Mouse (Mus musculus): ENCODE results near the gene Mslnl. TPM values are rescaled to one million over a fixed set of nuclear protein-coding genes. Genes with fewer than 3 reads are reported as not detected.

The Mslnl gene
- polyA plus RNA-seq, 1 experiment from 2014 or later: 2.0 TPM

DNA sequence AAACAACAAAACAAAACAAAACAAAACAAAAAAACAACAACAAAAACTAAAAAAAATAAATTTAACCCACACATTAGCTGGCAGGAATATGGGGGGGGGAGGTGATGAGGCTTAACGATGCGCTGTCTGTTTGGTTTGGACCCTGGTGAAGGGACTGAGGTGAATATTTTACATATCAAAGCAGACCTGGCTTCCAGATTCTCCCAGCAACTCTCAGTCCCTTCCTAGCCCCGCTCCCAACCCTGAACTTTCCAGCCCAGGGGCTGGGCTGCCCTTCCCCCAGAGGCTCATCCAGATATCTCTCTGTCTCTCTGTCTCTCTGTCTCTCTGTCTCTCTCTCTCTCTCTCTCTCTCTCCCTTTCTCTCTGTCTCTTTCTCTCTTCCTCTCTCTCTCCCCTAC lies 26.7 kb downstream of the Mslnl start:
- Histone ChIP-seq H3K9ac (ENCODE audit: low read depth, low read length) (no peak overlapping the region), H3K4me2 (ENCODE audit: low read depth, low read length) (no peak overlapping the region), H3K36me3 (ENCODE audit: control insufficient read depth, insufficient read depth, low read length) (no peaks in the 10 kb centered on the region), H3K9me3 (ENCODE audit: control insufficient read depth, low read length) (no peaks in the 10 kb centered on the region), H3K27ac (replicated peaks; ENCODE audit: low read depth, low read length) (no peak overlapping the region), H3K4me3 (ENCODE audit: low read depth, low read length) (no peak overlapping the region), H3K4me1 (ENCODE audit: control insufficient read depth, insufficient read depth, low read length) (no peaks in the 10 kb centered on the region), H3K27me3 (replicated peaks; ENCODE audit: control insufficient read depth, insufficient read depth, low read length) (no peaks in the 10 kb centered on the region)
- ATAC-seq (ENCODE audit: low read depth) (no peak), DNase-seq (ENCODE audit: low spot score) (no peak)
- 38% methylated on average over 3 of the region's 3 CpGs for WGBS

DNA sequence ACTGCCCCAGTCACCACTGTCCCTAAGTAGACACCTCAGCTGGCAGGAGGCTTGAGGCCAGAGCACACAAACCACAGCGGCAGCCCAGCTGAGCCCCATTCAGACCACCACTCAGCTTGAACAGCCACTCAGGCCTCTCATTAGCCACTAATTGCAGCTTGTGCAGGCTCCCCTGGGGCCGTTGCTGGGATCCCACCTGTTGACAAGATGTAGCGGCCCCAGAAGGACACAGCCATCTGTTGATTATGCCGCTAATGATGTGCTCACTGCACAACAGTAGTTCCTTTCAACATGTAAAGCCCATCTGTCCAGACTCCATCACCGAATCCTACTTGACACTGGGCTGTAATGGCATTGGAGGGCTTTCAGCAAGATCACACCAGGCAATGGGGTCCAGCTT lies 30.0 kb downstream of the Mslnl start:
- Histone ChIP-seq H3K4me1 (ENCODE audit: control insufficient read depth, insufficient read depth, low read length) (no peaks in the 10 kb centered on the region), H3K36me3 (ENCODE audit: control insufficient read depth, insufficient read depth, low read length) (no peaks in the 10 kb centered on the region), H3K4me2 (ENCODE audit: low read depth, low read length) (no peak overlapping the region), H3K4me3 (ENCODE audit: low read depth, low read length) (no peak overlapping the region), H3K27ac (replicated peaks; ENCODE audit: low read depth, low read length) (no peak overlapping the region), H3K27me3 (replicated peaks; ENCODE audit: control insufficient read depth, insufficient read depth, low read length) (no peaks in the 10 kb centered on the region), H3K9me3 (ENCODE audit: control insufficient read depth, low read length) (no peaks in the 10 kb centered on the region), H3K9ac (ENCODE audit: low read depth, low read length) (no peak overlapping the region)
- WGBS: 35% methylated on average over 4 of the region's 5 CpGs
- ATAC-seq (ENCODE audit: low read depth): peak; percentile 72
- peak; percentile 86 for DNase-seq (ENCODE audit: low spot score)

DNA sequence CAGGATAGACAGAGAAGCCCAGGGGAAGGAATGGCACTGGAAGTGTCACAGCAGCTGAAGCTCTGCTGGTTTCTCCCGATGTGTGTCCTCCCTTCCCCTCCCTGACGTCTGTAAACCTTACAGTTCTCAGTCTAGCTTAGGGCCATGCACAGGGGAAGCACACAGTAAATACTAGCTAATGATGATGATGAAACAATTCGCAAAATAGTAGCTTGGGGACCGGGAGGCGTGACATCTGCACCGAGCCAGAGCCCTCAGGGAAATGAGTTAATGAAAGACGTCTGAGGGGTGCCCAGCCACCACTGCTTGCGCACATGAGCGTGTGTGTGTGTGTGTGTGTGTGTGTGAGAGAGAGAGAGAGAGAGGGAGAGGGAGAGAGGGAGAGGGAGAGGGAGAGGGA lies 33.5 kb downstream of the Mslnl start:
- H3K4me1 ChIP-seq (ENCODE audit: control insufficient read depth, insufficient read depth, low read length): 0 out of 2 replicates have a peak, but pooled peaks cover 3% of the 10 kb centered on the region
- H3K27ac ChIP-seq (replicated peaks; ENCODE audit: low read depth, low read length): no peak overlapping the region
- peak; percentile 39 for DNase-seq (ENCODE audit: low spot score)
- no peak overlapping the region for H3K4me3 ChIP-seq (ENCODE audit: low read depth, low read length)
- ATAC-seq (ENCODE audit: low read depth): 0 out of 2 replicates have a peak, but pooled peaks have one; percentile 10
- no peaks in the 10 kb centered on the region for H3K36me3 ChIP-seq (ENCODE audit: control insufficient read depth, insufficient read depth, low read length)
- no peak overlapping the region for H3K4me2 ChIP-seq (ENCODE audit: low read depth, low read length)
- H3K9me3 ChIP-seq (ENCODE audit: control insufficient read depth, low read length): no peaks in the 10 kb centered on the region
- WGBS: 38% methylated on average over 9 of the region's 9 CpGs
- H3K27me3 ChIP-seq (replicated peaks; ENCODE audit: control insufficient read depth, insufficient read depth, low read length): no peaks in the 10 kb centered on the region
- H3K9ac ChIP-seq (ENCODE audit: low read depth, low read length): no peak overlapping the region

DNA sequence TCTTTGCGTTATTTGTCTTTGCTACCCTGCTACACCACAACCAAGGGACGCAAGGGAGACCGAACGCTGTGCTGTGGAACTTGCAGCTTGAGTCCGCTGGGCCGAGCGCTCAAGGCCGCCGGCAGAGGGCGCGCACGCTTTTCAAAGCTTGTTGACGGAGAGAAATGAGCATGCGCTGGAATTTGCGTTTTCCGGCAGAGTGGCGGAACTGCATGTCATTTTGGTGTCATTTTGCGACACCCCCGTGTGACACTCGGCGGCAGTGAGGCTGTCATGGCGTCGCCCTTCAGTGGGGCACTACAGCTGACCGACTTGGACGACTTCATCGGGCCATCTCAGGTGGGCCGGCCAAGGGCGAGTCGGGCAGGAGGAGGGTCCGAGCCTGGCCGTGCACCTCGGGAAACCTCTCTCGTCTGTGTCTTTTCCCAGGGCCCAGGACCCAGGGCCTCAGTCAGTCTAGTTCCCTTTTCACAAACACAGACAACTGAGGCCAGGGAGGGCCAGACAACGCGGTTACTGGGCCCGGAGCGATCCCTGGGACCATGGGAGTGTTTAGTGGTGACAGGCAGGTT lies 37.8 kb downstream of the Mslnl start, which contains the start of gene Narfl:
Narfl (plus strand) TSS at position 228 of the 572 bp plus-strand sequence.
- 0 out of 2 replicates have a peak, but pooled peaks cover 5% of the 10 kb centered on the region for H3K36me3 ChIP-seq (ENCODE audit: control insufficient read depth, insufficient read depth, low read length)
- under 1% methylated on average over 36 of the region's 37 CpGs for WGBS
- peak within 1 kb of the TSS; percentile 87 for H3K9ac ChIP-seq (ENCODE audit: low read depth, low read length)
- 0 out of 2 replicates have a peak, but pooled peaks cover 3% of the 10 kb centered on the region for H3K4me1 ChIP-seq (ENCODE audit: control insufficient read depth, insufficient read depth, low read length)
- DNase-seq (ENCODE audit: low spot score) (peak; percentile 98), ATAC-seq (ENCODE audit: low read depth) (peak; percentile 89)
- no peak within 1 kb of the TSS for H3K27ac ChIP-seq (replicated peaks; ENCODE audit: low read depth, low read length)
- H3K4me3 ChIP-seq (ENCODE audit: low read depth, low read length): peak within 1 kb of the TSS; percentile 73
- peak within 1 kb of the TSS; percentile 89 for H3K4me2 ChIP-seq (ENCODE audit: low read depth, low read length)
- H3K27me3 ChIP-seq (replicated peaks; ENCODE audit: control insufficient read depth, insufficient read depth, low read length): no peaks in the 10 kb centered on the region
- no peaks in the 10 kb centered on the region for H3K9me3 ChIP-seq (ENCODE audit: control insufficient read depth, low read length)

DNA sequence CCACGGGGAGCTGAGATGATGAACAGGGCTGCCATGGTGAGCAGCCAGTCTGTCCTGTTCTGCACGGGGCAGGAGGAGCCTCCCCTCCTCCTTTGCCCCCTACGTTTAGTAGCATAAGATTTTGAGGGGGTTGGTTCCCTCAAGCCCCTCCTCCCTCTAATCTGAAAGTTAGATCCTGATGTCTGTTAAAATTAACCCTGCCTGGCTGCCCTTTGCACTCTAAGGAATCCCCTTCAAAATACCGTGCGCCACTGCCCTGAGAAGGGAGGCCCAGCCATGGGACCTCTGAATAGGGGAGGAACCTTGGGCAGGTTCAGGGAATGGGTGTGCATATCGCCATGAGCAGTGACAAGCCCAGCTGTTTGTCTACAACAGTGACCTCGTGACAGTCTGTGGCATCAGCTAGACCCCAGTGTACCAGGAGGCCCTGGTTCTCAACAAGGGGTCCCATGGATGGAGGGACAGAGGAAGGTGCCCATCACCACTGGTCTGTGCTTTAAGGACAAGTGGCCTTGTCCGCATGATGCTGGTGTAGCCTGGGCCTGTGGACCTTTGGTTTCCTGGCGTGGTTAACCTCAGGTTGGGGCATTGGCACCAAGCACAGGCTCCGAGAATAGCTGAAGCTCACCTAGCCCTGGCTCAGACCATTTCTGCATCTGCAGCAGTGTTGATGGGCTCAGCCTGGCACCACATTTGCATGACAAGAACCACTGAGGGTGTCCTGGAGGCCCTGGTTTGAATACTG lies 39.6 kb downstream of the Mslnl start:
- Histone ChIP-seq H3K4me3 (ENCODE audit: low read depth, low read length) (no peak overlapping the region), H3K27ac (replicated peaks; ENCODE audit: low read depth, low read length) (no peak overlapping the region), H3K4me2 (ENCODE audit: low read depth, low read length) (no peak overlapping the region), H3K36me3 (ENCODE audit: control insufficient read depth, insufficient read depth, low read length) (peaks cover 15% of the 10 kb centered on the region), H3K4me1 (ENCODE audit: control insufficient read depth, insufficient read depth, low read length) (0 out of 2 replicates have a peak, but pooled peaks cover 3% of the 10 kb centered on the region), H3K9me3 (ENCODE audit: control insufficient read depth, low read length) (no peaks in the 10 kb centered on the region), H3K27me3 (replicated peaks; ENCODE audit: control insufficient read depth, insufficient read depth, low read length) (no peaks in the 10 kb centered on the region), H3K9ac (ENCODE audit: low read depth, low read length) (no peak overlapping the region)
- 76% methylated on average over 10 of the region's 10 CpGs for whole genome bisulfite sequencing
- no peak for ATAC-seq (ENCODE audit: low read depth)
- no peak for DNase-seq (ENCODE audit: low spot score)

DNA sequence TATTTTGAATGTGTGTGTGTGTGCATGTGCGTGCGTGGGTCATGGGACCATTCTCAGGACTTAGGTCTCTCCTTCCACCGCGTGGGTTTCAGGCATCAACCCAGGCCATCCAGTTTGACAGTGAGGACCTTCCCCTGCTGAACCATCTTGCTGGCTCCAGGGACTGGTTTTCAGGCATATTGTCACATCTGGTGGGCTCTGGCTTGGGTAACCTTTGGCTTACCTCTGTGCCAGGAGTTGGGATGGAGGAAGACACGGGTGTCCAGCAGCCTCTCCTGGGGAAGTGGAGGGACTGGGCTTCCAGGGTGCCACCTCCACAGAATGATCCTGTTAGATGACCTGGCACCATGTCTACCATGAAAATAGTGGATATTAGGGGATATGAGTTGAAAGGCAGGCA lies 42.1 kb downstream of the Mslnl start:
- H3K4me3 ChIP-seq (ENCODE audit: low read depth, low read length): no peak overlapping the region
- ATAC-seq (ENCODE audit: low read depth): no peak
- WGBS: 90% methylated on average over 5 of the region's 5 CpGs
- no peak overlapping the region for H3K27ac ChIP-seq (replicated peaks; ENCODE audit: low read depth, low read length)
- H3K4me2 ChIP-seq (ENCODE audit: low read depth, low read length): no peak overlapping the region
- peaks cover 38% of the 10 kb centered on the region for H3K36me3 ChIP-seq (ENCODE audit: control insufficient read depth, insufficient read depth, low read length)
- no peak overlapping the region for H3K9ac ChIP-seq (ENCODE audit: low read depth, low read length)
- H3K4me1 ChIP-seq (ENCODE audit: control insufficient read depth, insufficient read depth, low read length): 0 out of 2 replicates have a peak, but pooled peaks cover 3% of the 10 kb centered on the region
- H3K27me3 ChIP-seq (replicated peaks; ENCODE audit: control insufficient read depth, insufficient read depth, low read length): no peaks in the 10 kb centered on the region
- no peak for DNase-seq (ENCODE audit: low spot score)
- no peaks in the 10 kb centered on the region for H3K9me3 ChIP-seq (ENCODE audit: control insufficient read depth, low read length)

DNA sequence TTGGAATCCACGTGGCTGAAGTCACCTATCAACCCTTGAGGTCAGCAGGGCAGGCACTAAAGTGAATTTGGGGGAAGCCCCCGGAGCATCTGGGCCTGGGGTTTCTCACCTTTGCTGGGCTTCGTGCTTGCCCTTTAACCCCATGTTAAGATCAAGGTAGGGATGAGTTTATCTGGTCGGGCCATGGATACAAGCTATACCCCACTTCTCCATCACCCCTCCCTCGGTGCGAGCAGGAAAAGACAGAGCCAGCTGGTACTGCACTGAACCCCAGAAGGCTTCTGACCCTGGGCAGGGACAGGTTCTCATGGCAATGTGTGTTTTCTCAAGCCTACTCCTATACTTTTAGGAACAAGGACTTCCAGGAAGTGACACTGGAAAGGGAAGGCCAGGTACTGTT lies 45.5 kb downstream of the Mslnl start:
- Histone ChIP-seq H3K36me3 (ENCODE audit: control insufficient read depth, insufficient read depth, low read length) (peaks cover 50% of the 10 kb centered on the region), H3K9ac (ENCODE audit: low read depth, low read length) (no peak overlapping the region), H3K4me3 (ENCODE audit: low read depth, low read length) (no peak overlapping the region), H3K27ac (replicated peaks; ENCODE audit: low read depth, low read length) (no peak overlapping the region), H3K27me3 (replicated peaks; ENCODE audit: control insufficient read depth, insufficient read depth, low read length) (no peaks in the 10 kb centered on the region), H3K9me3 (ENCODE audit: control insufficient read depth, low read length) (no peaks in the 10 kb centered on the region), H3K4me1 (ENCODE audit: control insufficient read depth, insufficient read depth, low read length) (peaks cover 14% of the 10 kb centered on the region), H3K4me2 (ENCODE audit: low read depth, low read length) (no peak overlapping the region)
- ATAC-seq (ENCODE audit: low read depth) (no peak), DNase-seq (ENCODE audit: low spot score) (no peak)
- 78% methylated on average over 6 of the region's 6 CpGs for WGBS

DNA sequence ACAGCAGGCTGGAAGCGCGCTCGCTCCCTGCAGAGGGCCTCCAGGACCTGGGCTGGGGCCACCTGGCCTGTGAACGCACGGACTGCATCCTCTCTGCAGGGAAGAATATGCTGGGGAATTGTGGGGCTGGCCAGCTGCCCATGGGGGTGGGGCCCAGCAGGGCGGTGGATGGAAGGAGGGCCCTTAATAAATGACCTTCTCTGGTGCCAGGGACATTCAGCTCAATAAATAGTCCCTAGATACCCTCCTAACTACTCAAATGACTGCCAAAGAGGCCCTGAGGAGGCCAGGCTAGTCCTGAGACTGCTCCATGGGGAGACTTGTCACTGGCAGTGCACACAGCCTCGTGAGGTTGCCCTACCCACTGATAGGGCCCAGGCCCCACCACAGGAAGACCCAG lies 47.2 kb downstream of the Mslnl start:
- no peak overlapping the region for H3K27ac ChIP-seq (replicated peaks; ENCODE audit: low read depth, low read length)
- H3K9ac ChIP-seq (ENCODE audit: low read depth, low read length): no peak overlapping the region
- peaks cover 14% of the 10 kb centered on the region for H3K4me1 ChIP-seq (ENCODE audit: control insufficient read depth, insufficient read depth, low read length)
- no peak overlapping the region for H3K4me2 ChIP-seq (ENCODE audit: low read depth, low read length)
- peaks cover 59% of the 10 kb centered on the region for H3K36me3 ChIP-seq (ENCODE audit: control insufficient read depth, insufficient read depth, low read length)
- no peak for DNase-seq (ENCODE audit: low spot score)
- no peaks in the 10 kb centered on the region for H3K9me3 ChIP-seq (ENCODE audit: control insufficient read depth, low read length)
- ATAC-seq (ENCODE audit: low read depth): no peak
- WGBS: 77% methylated on average over 7 of the region's 7 CpGs
- H3K4me3 ChIP-seq (ENCODE audit: low read depth, low read length): no peak overlapping the region
- no peaks in the 10 kb centered on the region for H3K27me3 ChIP-seq (replicated peaks; ENCODE audit: control insufficient read depth, insufficient read depth, low read length)

Measured in embryonic facial prominence, embryonic 14.5 days (tissue).